Mouse (Mus musculus) hindlimb bud, embryonic 11.5 days (tissue): ENCODE measurements around the gene Smpdl3b.
"Not testable (repeated sequence)": the region's sequence is repeated elsewhere in the genome, so short reads cannot be mapped to it uniquely, and the experiment has no call there.

ENCODE experiments used
- DNase-seq: peaks from one replicate; pipeline ENCODE4 v3.0.0-alpha.2; 2012; ENCODE audit warnings: low read depth, low spot score; ENCODE audit errors: extremely low spot score

Smpdl3b gene

GRCm38 (mm10) chr4:132780288-132780687 is 23.2 kb upstream of the Smpdl3b start:
- DNase-seq, result no peak

GRCm38 (mm10) chr4:132778562-132779201 is 21.6 kb upstream of the Smpdl3b start:
- DNase-seq, result no peak

- no peak for DNase-seq
Observed at GRCm38 (mm10) chr4:132776764-132777163, 19.7 kb upstream of the Smpdl3b start.

DNA sequence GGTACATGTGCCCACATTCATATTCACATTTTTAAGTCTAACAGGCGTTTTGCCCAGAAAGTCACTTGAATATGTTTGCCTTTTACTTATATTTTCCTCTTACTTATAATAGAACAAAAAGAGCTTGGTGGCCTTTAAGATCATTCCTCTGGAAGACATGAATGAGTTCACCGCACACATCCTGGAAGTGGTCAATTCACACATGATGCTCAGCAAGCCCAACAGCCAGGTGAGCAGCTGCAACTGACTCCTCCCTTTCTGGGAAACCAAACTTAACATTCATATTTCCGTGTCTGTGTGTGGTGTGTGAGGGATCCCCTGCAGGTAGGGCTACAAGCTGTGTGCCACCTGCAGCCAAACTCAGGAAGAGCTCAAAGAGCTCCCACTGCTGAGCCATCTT is 17.9 kb upstream of the Smpdl3b start:
- no peak for DNase-seq

DNA sequence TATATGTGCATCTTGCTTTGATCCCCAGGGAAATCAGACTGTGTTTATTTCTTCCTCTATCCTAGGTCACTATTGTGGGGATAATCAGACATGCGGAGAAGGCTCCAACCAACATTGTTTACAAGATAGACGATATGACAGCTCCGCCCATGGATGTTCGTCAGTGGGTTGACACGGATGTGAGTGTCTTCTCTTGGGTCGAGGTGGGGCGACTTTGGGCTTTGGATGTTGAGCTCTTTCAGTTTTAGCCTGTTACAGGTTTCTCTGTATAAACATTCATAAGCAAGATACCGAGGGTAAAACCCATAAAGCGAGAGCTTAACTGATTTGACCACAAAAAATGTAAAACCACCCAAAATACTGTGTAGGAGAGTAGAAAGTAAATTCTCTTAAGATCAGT is 14.7 kb upstream of the Smpdl3b start:
- DNase-seq, result no peak

DNA sequence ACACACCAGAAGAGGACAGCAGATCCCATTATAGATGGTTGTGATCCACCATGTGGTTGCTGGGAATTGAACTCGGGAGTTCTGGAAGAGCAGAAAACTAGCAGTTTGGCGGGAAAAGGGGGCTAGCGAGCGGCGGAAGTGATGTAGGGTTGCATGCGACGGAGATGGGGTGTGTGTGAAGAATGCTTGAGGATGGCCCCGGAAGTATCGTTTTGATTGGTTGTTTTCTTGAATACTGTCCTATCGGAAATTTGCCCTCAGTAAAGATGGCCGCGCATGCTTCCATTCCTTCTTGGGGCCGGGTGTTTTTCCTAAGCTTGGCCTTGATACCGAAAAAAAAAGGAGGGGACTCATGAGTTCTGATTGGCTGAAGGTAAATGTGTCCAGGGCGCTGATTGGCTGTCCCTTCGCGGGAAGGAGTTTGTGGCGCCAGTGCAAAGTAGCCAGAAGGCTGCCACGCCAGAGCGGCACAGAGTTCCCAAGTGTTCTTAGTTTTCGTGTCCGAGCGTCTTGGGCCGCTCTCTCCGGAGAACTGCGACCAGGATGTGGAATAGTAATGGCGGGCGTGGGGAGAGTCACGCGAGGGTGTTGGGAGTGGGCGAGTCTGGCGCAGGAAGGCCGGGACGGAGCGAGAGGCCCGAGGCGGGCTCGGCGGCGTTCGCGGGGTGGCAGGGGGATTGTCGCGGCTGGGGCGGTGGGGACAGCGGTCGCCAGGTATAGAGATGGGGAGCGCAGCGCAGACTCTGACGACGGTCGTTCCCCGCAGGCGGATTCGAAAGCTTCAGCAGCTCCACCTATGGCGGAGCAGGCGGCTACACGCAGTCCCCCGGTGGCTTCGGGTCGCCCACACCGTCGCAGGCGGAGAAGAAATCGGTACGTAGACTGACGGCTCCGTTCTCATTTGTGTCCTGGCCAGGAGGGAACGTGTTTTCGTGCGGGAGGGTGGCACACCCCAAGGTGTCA is 11.1 kb upstream of the Smpdl3b start, which contains the start of gene Rpa2:
Gene Rpa2 (plus strand): TSS at position 419 of the 963 bp plus-strand sequence.
- peak; percentile 100 for DNase-seq

- DNase-seq, result not testable (repeated sequence)
Observed at GRCm38 (mm10) chr4:132763125-132763524, 6.1 kb upstream of the Smpdl3b start.

DNA sequence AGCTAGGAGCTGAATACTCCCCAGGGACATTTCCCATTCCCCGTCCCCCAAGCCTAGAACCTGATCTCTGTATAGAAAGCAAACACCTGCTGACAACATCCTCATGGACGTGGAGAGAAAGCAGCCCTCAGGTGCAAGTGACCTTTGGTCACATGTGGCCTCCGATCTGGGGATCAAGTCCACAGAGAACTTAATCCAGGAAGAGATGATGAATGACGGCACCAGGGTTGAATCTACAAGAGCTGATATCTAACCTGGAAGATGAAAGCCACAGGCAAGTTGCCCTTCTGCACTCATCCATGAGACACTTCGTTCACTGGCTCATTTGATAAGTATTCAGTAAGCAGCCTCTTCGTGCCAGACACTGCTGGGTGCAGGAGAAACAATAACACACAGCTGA is 5.5 kb upstream of the Smpdl3b start:
- DNase-seq, result no peak

GRCm38 (mm10) chr4:132760296-132760695 is 3.2 kb upstream of the Smpdl3b start:
- no peak for DNase-seq

GRCm38 (mm10) chr4:132757633-132758351 is 740 bp upstream of the Smpdl3b start:
- no peak for DNase-seq

GRCm38 (mm10) chr4:132752992-132753391 is 4.1 kb downstream of the Smpdl3b start:
- DNase-seq, result no peak

GRCm38 (mm10) chr4:132749258-132749982 is 7.6 kb downstream of the Smpdl3b start:
- DNase-seq, result no peak

GRCm38 (mm10) chr4:132748778-132749177 is 8.3 kb downstream of the Smpdl3b start:
- DNase-seq, result no peak

- DNase-seq, result no peak
Observed at GRCm38 (mm10) chr4:132747664-132748259, 9.3 kb downstream of the Smpdl3b start.

DNA sequence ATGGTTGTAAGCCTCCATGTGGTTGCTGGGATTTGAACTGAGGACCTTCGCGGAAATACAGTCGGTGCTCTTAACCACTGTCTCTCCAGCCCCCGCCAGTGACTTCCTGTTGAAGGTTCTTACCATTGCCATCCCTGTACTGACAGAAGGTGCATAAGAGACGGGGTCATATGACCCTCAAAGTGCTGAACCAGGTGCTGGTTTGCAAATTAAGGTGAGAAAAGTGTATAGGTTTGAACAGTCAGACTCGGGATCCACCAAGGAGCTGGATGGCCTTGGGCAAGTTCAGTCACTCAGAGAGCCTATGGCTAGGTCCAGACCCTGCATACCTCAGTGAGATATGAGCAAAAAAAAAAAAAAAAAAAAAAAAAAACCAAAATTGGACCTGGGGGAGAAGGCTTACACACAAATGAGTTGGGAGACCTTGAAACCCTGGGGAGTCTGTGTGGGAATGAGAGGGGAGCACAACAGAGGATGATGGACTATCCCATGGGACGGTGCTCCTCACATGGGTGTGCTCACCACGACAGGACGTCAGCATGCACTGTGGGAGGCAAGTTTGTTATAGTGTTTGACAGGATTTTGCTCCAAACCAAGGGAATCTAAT is 10.0 kb downstream of the Smpdl3b start:
- no peak for DNase-seq

GRCm38 (mm10) chr4:132743992-132744911 is 12.8 kb downstream of the Smpdl3b start:
- no peak for DNase-seq

DNA sequence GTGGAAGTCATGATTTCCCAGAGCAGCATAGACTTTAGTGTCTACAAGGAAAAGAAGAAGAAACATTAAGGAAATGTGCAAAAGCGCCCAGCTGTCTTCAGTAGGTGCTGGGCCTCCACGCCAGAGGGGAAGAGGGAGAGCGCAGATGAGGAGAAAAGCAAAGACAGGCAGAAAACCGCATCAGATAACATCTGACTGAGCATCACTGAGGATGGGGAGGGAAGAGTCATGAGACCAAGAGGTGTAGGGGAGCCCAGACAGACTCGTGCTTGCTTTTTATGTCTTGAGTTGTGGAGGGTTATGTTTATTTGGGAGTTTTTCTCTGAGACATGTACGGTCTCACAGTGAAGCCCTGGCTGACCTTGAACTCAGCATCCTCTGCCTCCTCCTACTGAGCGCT is 15.6 kb downstream of the Smpdl3b start:
- DNase-seq, result no peak

GRCm38 (mm10) chr4:132737154-132737553 is 19.9 kb downstream of the Smpdl3b start:
- not testable (repeated sequence) for DNase-seq

DNA sequence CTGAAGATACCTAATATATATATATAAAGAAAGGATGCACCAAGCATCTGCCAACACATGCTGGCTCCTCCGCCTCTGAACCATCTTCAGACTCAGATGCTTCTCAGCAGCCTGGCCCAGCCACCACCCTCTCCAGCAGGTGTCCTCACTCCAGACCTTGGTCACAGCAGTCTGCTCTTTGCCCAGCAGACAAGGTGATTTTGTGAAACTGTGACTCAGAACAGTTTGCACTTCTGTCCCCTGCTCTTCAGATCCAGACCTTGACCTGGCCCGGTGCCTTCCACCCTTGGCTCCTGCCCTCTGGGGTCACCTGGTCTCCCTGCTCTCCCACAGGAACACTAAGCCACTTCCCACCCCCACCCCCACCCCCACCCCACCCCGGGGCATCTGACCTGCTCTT is 21.2 kb downstream of the Smpdl3b start:
- DNase-seq, result no peak
